Mouse (Mus musculus) yolk sac, embryonic 10.5 days (tissue): ENCODE measurements around the gene Sec61a2.
A peak's percentile ranks its signal among the peaks of the same experiment; 100 is the strongest.

Experiments
- DNase-seq: peaks from one replicate; pipeline ENCODE4 v3.0.0-alpha.2; 2017; ENCODE audit warnings: low spot score

Gene Sec61a2

DNA sequence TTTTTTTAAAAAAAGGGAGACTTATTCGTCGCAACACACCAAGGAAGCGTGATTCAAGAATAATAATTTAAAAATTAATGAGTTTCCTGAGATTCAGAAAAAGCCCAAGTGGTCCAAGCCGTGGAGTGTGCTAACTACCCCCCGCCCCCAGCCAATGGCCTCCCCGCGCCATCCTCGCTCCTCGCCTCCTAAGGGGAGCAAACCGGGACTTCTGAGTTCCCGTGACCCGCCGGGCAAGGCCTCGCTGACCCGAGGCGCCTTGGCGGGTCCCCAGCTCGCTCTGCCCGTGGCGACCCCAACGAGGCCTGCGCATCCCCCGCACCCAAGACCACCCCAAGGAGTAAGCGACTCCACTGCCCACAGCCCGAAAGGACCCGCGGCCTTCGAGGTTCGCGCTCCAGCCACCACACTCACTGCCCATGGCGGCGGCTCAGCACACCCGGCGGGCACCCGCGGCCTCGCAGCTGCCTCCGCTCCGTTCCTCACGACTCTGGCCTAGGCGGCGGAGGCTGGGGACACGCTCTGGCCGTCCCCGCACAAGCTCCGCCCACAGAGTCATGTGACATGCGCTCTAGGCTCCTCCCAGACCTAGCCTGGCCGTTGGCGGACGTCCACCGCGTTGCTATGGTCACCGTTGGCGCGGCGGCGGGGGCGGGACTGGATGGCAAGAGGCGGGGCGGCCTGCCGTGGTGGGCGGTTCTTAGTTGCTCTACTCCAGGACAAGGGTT, at the start of gene Sec61a2:
Gene Sec61a2 (minus strand): TSS at position 590 of the 728 bp plus-strand sequence.
- DNase-seq, result peak; percentile 98

DNA sequence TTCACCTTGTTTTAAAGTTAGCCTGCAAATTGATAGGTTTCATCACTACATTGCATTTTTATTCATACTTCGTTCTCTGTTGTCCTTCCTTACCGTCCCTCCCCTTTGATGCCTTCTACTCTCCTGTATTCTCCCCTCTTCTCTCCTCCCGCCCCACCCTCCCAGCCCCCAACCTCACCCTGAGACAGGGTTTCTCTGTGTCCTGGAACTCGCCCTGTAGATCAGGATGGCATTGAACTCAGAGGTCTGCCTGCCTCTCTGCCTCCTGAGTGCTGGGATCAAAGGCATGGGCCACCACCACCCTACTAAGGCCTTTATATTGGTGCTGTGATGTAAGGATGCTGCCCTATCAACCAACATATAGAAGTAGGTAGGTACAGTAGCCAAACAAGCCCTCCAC, 47.8 kb upstream of the Sec61a2 start:
- no peak for DNase-seq

DNA sequence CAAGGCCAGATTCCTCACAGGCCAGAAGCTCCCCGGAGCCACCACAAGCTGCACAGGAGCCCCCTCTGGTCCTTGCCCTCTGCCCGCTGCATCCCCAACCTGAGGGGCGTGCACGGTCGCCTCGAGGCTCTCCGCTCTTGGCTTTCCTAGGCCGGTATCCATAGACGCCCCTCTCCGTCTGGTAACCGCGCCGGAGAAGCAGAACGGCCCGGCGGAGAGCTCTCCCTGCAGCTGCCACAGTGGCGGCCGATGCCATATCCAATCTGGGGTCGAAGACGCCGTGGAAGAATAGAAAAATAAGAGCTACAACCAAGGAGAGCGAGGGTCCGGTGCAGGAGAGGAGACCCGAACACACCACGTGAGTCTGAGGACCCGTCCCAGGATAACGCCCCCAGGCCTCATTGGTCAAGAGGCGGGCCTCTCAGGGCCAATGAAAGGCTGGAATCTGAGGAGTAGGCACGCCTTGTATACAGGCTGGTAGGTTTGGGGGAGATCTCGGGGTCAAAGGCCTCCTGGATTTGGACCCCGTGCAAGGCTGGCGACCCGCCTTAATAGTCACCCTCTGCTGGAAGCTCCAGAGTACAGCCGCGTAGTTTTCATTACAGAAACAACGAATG, 47.3 kb upstream of the Sec61a2 start, which contains the start of gene Dhtkd1:
Gene Dhtkd1 (minus strand): TSS at position 377 of the 617 bp plus-strand sequence.
- DNase-seq, result peak; percentile 84

DNA sequence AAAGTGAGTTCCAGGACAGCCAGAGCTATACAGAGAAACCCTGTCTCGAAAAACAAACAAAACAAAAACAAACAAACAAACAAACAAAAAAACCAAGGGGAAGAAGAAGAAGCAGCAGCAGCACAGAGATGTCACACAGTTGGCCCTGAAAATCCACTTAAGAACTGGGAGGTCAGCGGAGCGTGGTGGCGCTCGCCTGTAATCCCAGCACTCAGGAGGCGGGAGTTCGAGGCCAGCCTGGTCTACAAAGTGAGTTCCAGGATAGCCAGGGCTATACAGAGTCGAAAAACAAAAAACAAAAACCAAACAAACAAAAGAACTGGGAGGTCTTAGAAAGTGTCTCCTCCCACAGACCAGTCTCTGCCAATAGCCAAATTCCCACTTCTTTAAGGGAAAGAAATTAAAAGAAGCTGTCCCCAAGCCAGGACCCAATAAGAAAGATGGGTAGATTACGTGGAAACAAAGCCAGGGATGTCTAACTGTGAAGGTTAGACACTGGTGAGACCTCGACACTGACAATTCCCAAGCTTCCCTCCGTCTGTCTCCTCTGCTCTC, 46.7 kb upstream of the Sec61a2 start:
- no peak for DNase-seq

DNA sequence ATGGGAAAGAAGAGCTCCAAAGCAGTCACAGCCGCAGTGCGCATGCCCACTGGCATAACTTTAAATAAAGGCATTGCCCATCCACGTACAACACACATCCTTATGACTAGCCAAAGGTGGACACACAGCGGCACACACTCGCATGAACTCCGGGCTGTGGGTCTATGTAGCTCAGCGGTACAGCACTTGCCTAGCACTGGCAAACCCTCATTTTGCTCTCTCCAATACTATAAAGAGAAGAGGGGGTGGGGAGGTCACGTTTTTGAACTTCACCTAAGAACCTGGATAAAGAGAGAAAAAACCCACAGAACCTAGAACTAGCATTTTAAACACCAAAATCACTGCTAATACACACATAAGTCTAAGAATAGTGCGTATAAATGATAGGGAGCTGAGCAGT, 45.7 kb upstream of the Sec61a2 start:
- no peak for DNase-seq

DNA sequence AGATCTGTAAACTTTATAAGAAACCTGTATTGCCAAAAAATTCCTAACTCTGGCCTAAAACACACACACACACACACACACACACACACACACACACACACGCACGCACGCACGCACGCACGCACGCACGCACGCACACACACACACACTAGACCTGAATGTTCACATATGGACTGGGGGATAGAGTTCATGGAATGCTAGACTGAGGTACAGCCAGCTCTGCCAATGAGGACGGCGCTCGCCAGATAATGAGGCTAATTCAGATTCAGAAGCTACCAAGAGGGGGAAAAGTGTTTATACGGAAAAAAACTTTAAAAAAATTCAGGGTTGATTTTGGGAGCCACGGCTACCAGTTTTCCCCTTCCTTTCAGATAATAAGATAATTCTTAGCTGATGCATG, 44.7 kb upstream of the Sec61a2 start:
- no peak for DNase-seq

DNA sequence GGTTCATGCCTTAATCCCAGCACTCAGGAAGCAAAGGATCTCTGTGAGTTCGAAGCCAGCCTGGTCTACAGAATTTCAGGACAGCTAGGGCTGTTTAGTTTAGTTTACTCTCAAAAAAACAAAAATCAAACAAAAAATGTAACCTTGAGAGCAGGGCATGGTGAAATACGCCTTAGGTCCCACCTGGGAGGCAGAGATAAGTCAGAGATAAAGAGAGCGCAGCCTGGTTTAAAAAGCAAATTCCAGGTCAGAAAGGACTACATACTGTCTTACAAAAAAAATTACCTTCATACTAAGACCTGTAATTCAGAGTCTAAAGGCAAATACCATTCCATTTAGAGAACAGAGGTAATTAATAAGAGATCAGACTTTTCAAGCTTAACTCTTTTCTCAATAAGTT, 44.1 kb upstream of the Sec61a2 start:
- DNase-seq, result no peak

DNA sequence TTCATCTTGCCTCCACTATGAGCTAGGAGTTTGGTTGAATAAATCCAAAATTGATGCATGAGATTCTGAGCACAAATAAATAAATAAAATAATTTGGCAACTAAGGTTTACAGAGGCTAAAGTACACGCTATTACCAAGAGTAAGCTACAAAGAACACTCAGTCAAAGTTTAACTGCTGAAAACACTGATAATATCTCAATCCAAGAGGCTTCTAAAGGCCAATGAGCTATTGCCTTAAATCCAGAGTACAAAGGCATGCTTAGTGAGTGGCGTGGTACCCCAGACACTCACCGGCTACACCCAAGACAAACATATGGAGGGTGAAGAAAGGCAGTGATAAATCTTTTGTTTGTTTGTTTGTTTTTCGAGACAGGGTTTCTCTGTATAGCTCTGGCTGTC, 41.3 kb upstream of the Sec61a2 start:
- peak; percentile 35 for DNase-seq

DNA sequence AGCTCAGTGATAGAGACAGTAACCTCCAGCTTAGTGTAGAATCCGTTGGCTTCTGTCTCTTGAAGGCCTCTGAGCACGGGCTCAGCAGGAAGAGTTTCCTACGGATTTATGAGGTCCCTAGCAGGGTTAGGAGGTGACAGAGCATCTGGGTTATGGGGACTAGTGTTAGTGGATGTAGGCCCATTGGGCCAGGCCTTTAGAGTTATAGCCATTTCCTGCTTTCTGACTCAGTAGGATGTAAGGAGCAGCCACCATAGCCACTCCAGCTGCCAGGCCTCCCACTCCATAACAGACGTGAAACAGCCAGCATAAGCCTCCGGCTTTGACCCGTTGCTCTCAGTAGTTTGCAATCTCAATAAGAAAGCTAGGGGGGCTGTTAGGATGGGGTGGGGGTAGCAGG, 40.8 kb upstream of the Sec61a2 start:
- DNase-seq, result no peak

DNA sequence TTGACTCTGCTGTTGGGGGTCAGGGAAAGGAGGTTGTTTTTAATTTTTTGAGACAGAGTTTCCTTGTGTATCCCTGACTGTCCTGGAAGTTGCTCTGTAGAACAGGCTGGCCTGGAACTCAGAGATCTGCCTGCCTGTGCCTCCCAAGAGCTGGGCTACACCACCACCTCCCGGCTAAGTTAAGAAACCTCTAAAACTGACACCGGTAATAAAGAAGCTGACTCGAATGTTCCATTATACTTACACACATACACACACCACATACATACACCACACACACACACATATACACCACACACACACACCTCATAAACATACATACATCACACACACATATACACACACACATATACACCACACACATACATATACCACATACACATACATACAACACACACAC, 39.7 kb upstream of the Sec61a2 start:
- DNase-seq, result no peak

DNA sequence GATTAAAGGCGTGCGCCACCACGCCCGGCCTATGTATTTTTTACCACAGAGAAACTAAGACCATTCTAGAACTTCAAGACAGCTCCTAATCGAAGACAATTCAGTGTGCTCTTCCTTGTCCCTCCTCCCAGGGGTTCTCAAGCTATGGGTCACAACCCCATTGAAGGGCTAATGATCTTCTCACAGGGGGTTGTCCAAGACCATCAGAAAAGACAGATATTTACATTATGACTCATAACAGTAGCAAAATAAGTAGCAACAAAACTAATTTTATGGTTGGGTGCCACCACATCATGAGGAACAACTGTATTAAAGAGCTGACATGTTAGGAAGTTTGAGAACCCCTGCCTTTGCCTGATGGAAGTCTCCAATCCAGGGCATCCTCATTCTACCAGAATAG, 36.7 kb upstream of the Sec61a2 start:
- DNase-seq, result no peak

DNA sequence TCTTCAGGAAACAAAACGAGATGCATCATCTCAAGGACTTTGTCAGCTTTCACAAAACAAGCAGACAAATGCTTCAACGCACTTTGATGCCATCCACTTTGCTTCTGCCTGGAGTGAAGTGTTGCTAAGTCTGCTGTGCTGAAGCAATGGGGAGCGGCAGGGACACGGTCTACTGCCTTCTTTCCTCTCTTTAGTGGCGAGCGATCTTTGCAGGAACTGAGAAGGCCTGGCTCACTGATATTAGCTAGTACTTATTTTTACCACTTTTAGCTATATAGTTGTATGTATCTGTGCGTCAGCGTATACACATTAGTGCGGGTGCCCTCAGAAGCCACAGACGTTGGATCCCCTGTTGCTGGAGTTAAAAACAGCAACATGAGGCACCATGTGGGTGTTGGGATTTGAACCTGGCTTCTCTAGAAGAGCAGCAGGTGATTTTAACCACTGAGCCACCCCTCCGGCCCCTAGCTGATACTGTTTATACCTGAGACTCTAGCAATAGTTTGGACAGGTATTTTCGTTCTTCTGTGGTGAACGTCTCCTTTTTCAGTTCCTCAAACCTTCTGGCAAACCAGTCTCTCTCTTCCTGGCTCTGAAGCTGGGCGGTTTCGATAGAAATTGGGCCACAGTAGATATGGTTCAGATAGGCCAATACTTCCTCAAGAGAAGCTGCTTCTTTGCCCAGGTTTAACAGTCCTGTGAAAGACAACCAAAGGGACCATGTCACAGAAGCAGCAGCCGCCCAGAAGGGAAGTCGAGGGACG, 35.2 kb upstream of the Sec61a2 start:
- DNase-seq, result no peak

DNA sequence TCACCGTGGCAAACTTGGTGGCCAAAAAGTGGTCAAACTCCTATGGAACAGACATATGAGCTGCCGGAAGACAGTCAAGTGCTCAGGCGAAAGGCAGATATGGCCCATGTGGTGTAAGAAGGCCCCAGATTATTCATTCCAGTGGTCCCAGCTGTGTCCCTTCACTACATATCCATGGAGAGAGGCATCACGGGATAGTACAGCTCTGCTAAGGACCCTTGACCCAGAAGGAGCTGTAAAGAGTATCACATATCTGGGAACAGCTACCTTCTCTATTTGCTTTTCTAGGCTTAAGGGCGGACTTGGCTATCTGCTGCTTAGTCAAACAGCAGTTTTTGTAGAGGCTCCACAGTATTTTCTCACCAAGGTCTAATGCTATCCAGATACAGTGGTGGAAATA, 34.6 kb upstream of the Sec61a2 start:
- peak; percentile 64 for DNase-seq

DNA sequence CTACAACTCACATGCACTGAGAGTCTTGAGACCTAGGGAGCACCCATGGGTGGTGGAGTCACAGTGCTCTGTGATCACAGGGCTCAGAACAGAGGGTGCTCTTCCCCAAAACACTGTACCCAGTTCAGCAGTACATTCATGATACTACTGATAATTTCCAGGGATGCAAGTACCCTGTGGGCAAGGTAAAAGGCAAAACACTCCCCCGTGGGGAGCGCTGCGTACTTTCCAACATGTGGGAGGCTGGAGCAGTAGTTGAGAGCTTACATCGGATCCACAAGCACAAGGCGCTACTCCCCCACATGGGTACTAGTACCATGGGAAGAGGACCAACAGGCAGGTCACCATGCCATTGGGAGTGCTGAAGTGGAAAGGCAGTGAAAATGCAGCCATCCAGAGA, 32.2 kb upstream of the Sec61a2 start:
- no peak for DNase-seq

DNA sequence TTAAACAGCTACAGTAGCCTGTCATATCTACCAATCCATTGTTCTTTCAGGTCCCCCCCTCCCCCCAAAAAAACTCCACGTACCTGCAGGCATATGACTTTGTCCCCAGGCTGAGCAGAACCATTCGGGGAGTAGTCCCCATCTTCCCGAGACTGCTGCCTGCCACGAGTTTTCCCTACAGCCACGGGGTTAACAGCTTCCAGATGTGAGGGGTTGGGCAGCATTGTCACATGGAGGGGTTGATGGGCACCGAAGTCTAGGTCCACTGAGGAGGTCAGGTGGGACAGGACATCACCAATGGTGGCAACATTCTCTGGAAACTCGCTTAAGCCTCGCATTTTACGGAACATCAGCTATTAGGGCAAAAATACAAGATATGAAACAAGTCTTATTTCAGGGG, 28.6 kb upstream of the Sec61a2 start:
- DNase-seq, result no peak

DNA sequence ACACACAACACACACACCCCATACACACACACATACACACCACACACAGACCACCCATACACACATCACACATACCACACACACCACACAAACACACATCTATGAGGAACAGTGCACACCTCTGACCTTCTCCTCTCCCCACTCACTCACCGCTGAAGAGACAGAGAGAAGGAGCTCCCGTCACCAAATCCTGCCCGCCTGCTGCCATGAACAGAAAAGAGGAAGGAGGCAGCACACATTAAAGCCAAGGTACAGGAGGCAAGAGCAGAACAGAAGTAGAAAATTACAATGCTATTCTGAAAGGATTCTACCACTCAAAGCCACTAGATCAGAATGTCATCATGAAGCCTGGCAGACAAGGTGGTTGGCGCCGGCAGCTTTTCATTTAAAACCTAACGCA, 27.6 kb upstream of the Sec61a2 start:
- DNase-seq, result no peak

DNA sequence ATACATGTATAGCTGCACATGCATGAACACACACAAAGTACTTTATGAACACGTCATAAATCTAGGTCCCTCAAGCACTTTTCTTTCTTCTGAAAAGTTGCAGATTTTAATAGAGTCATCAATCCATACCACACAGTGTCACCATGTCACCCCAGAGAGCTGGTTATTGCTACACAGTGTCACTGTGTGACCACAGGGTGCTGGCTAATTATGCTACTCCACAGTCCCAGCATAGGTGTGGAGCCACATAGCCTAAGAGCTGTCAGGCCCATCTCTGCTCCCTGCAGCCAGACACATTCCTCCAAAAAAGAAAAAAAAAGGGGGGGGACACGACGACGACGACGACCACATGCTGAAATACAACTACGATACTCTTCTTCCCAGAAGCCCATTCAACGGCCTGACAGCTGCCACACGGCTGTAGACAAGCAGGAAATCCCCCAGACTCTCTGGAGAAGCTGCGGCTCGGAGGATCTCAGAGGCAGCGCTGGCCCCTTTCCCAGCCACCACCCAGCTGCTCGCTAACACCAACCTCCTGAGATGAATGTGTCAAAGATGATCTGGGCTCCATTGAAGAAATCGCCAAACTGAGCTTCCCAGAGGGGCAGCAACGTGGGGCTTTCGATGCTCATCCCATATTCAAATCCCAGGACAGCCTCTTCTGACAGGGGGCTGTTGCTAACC, 16.2 kb upstream of the Sec61a2 start:
- no peak for DNase-seq

DNA sequence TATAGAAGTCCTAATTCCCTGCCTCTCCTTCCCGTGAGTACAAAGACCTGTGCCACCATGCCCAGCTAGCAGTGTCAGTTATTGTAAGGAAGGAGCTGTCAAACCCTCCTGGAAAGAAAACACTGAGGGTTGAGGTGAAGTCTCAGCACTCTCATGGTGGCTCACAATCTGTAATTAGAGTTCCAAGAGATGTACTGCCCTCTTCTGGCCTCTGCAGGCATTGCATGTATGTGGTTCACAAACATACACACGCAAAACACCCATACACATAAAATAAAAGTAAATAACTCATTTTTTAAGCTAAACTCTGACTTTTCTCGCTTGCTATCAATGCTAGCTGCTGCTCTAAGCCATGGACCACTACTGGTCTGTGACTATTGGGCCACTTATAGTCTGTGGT, 11.4 kb upstream of the Sec61a2 start:
- DNase-seq, result peak; percentile 11

DNA sequence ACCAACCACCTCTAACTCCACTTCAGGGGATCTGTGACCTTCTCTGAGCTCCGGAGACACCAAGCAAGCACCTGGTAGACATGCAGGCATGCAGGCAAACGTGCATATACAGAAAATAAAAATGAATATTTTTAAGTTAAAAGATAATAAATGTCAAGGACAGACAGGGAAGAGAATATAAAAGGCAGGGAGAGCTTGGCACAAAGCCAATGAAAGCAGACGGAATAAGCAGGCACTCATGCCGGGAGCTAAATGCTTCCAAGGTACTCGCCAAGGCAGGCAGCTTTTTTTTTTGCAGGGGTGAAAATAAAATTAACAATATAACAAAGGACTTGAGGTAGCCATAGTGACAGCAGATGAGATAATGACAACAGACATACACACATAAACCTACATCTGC, 10.9 kb upstream of the Sec61a2 start:
- no peak for DNase-seq

DNA sequence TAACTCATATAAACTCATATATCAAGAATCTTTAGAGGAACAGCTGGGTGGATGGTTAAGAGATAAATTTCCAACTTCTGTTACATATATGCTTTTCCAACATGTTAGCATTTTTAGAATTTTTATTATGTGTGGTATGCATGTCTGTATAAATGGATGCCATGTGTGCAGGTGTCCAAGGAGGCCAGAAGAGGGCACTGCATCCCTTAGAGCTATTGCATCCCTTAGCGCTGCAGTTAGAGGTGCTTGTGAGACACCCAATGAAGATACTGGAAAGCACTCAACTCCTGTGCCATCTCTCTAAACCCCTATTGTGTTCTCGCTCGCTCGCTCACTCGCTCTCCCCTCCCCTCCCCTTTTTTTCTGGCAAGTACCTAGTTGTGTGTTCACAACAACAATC, 4.9 kb upstream of the Sec61a2 start:
- DNase-seq, result no peak

DNA sequence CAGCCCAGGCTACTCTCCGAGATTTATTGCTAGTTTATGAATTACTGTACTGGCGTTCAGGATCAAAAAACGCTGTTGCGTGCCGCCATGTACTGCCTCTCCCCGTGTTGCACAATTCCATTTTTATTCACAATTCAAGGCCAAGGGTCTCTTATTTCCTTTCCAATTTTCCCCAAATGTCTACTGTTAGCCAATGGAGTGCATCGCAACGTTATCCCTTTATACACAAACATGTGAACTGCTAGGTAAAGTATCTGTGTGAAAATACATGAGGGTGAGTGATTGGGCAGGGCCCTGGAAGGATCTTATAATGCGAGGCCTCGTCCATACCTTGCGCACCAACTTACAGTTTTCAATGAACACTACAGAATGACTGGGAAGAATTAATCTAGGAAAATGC, 936 bp downstream of the Sec61a2 start:
- no peak for DNase-seq

DNA sequence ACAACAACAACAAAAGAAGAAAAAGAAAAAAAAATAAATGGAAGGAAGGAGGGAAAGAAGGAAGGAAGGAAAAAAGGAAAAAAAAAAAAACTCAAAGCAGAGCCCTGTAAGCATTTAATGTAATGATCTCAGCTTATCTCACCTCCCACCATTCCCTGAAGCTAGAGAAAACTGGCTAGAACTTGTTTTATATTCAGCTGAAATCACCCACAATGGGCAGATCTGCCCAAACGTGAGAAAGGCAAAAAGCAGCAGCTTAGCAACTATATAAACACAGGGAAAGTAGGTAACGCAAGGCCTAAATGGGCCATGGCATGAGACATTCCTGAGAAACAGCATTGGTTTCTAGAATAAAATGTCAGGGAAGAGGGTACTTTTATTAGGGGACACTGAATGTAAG, 5.8 kb downstream of the Sec61a2 start:
- DNase-seq, result no peak
